Mouse (Mus musculus) embryonic stem cell, embryonic (primary cell): ENCODE measurements around the gene Sart1.

Experiments
- CTCF ChIA-PET, 4 experiments: fragments of 300-600 bp in 2 of 4; fragments of 350-600 bp in 2 of 4; sonication (Branson Sonifier 250); formaldehyde crosslinking; loops; one replicate each; lab custom pipeline; 2022; ENCODE audit warnings: inconsistent platforms in 2 of 4; lab: Charles Lee
- POLR2A ChIA-PET, 4 experiments: fragments of 300-600 bp in 2 of 4; fragments of 350-600 bp in 2 of 4; sonication (Branson Sonifier 250); formaldehyde crosslinking; loops; one replicate each; lab custom pipeline; 2022; ENCODE audit warnings: antibody characterized with exemption in 4 of 4, inconsistent platforms in 1 of 4; lab: Charles Lee

The Sart1 gene

DNA sequence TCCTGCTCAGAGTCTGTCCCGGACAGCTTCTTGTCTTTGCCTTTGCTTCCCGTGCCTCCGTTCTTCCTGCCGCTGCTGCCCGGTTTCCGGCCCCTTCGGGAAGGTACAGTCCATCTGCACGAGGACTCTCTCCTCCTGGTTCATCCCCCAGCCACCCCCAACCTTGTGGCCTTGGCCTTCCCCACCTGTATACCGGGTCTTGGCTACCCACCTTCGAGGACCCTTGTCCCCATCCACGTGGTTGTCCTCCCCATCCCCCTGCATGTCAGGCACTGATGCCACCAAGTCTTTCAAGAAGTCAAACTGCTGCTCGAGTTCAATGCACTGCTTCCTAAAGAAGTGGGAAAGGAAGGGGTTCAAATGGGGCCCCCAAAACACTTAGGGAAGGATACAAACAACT, 35.1 kb upstream of the Sart1 start:
- ChIA-PET CTCF (interaction anchor here in 2 of 4 experiments (0.7 to 3.7 kb wide), 10 partner anchors 8 to 75 kb away, joined by 3 to 21 read pairs (median 6); partner anchors contain the start of genes Ccdc85b (in 1 of the 2), Cst6 (in 1 of the 2), Mus81 (in 1 of the 2) and Sart1 (in 1 of the 2)), POLR2A (interaction anchor here (0.5 to 4.7 kb wide), 60 partner anchors 8 to 622 kb away, joined by 3 to 99 read pairs (median 6); partner anchors contain the start of genes Ccdc85b (in 3 of the 4), Cfl1 (in 3 of the 4), Mus81 (in 3 of the 4) and Banf1 (in 2 of the 4))

DNA sequence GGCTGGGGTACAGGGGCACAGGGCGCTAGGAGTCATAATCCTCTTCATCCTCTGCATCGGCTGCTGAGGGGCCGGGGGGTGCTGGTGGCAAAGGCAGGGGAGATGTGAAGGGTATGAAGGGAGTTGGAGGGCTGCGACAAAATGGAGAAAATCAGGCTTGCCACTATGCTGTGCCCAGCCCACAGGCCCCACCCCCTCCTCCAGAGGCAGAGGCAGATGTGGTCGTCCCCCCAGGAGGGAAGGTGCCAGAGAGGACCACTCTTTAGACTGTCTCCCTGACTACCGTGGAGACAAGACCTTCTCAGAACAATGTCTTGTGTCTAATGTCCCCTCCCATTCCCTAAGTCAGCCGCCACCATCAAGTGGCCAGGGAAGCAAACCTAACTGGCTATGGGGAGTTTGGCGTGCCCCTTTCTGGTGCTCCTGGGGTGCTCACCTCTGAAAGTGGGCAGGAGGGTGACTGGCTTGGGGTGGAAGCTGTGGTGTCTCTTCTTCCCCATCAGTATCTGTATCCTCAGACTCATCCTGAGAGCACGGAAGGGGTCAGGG, 34.5 kb upstream of the Sart1 start:
- POLR2A ChIA-PET, result interaction anchor here in 3 of 4 experiments (0.6 to 4.7 kb wide), 13 partner anchors 10 to 418 kb away, joined by 3 to 43 read pairs (median 14); partner anchors contain the start of genes Banf1 (in 1 of the 3), Ccdc85b (in 1 of the 3), Cfl1 (in 1 of the 3) and Eif1ad (in 1 of the 3)
- CTCF ChIA-PET, result interaction anchor here in 2 of 4 experiments (1.4 to 2.4 kb wide), 2 partner anchors 16 to 65 kb away, joined by 3 to 21 read pairs; partner anchors contain the start of gene Mus81 (in 1 of the 2)

DNA sequence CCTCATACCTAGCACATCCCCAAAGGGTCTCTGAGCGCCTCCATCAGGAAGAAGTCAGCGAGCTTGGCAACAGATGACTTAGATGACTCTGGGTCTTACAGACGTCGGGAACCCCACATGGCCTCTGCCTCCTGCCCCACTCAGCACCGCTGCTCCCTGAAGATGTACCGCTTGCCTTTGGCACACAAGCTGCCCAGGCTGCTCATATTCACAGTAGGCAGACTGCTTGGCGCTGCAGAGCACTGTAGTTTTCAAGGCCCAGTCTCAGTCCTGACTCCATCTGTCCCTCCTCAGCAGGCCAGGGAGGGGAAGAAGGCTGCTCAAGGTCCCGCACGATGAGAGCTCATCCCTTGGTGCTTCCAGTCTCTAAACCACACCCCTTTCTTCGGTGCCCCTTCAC, 33.8 kb upstream of the Sart1 start:
- ChIA-PET POLR2A (interaction anchor here in 3 of 4 experiments (0.5 to 4.7 kb wide), 12 partner anchors 10 to 94 kb away, joined by 3 to 38 read pairs (median 4); partner anchors contain the start of genes Banf1 (in 1 of the 3), Cfl1 (in 1 of the 3), Eif1ad (in 1 of the 3) and Mus81 (in 1 of the 3)), CTCF (interaction anchor here in 2 of 4 experiments (0.8 to 1.4 kb wide), 2 partner anchors 16 to 1253 kb away, joined by 3 to 5 read pairs; no protein-coding TSS in a partner anchor)

DNA sequence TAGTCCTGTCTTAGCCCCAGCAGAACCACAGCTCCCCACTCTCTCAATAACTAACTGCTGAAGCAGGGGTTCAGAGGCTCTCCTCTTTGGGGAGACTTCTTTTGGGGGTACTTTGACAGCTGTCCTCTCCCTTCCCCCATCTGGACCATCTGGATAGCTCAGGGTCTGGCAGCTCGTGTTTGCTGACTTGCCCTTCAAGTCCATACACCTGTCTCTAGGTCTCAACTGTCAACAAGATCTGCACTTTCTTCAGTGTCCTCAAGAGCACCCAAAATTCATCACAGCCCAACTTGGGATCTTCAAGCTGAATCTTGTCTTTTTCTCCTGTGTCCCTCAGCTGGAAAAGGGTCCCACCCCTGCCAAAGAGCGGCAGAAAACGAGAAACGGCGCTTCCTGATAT, 33.3 kb upstream of the Sart1 start:
- ChIA-PET POLR2A (interaction anchor here in 3 of 4 experiments (0.5 to 4.7 kb wide), 12 partner anchors 10 to 746 kb away, joined by 3 to 38 read pairs (median 4); partner anchors contain the start of genes Banf1 (in 1 of the 3), Cfl1 (in 1 of the 3), Eif1ad (in 1 of the 3) and Mus81 (in 1 of the 3)), CTCF (interaction anchor here in 2 of 4 experiments (0.6 to 1.4 kb wide), 3 partner anchors 15 to 1252 kb away, joined by 3 to 5 read pairs (median 3); no protein-coding TSS in a partner anchor)

DNA sequence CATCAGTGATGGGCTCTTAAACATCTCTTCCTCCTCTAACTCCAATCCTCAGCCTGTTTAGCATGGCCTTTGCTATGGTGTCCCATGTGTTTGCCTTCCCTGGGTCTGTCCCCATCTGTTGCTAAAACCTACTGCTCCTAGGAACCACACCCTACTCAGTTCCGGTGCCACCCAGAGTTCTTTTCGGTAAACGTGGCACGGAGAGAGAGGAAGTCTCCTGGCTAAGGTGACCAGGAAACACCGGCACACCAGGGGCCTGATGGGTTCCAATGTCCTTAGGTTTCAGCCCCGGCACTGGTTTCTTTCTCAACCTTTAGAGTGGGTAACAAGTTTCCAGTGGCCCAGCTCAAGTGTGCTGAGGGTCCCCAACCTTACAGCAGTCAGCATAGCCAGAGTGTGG, 32.1 kb upstream of the Sart1 start:
- POLR2A ChIA-PET, result interaction anchor here in 3 of 4 experiments (0.8 to 2.2 kb wide), 7 partner anchors 14 to 67 kb away, joined by 3 to 6 read pairs (median 3); partner anchors contain the start of genes Mus81 (in 2 of the 3), Banf1 (in 1 of the 3), Ccdc85b (in 1 of the 3) and Eif1ad (in 1 of the 3)
- CTCF ChIA-PET, result no interaction called here

DNA sequence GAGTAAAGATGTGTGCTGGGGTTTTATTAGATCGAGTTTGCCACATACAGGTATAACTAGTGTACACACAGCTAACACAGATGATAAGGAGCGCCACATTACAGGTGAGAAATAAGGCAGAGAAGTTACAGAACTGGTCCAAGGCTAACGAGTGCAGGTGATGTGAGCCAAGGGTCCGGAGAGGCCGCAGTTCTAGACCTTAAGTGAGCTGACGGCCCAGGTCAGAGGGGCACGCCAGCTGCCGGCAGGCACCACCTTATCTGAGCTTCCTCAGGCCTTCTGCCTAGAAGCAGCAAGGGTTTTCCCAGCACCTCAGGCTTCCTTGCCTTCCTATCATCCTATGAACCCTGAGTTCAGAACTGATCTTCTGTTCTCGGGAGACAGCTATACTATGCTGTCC, 31.1 kb upstream of the Sart1 start:
- POLR2A ChIA-PET, result interaction anchor here in 3 of 4 experiments (0.6 to 2.2 kb wide), 7 partner anchors 8 to 70 kb away, joined by 3 to 6 read pairs (median 3); partner anchors contain the start of genes Ccdc85b (in 1 of the 3) and Cfl1 (in 1 of the 3)
- CTCF ChIA-PET, result interaction anchor here in 2 of 4 experiments (0.6 to 1.0 kb wide), 4 partner anchors 40 to 199 kb away, joined by 3 to 4 read pairs (median 3); partner anchors contain the start of genes Fibp (in 1 of the 2) and Sf3b2 (in 1 of the 2)

DNA sequence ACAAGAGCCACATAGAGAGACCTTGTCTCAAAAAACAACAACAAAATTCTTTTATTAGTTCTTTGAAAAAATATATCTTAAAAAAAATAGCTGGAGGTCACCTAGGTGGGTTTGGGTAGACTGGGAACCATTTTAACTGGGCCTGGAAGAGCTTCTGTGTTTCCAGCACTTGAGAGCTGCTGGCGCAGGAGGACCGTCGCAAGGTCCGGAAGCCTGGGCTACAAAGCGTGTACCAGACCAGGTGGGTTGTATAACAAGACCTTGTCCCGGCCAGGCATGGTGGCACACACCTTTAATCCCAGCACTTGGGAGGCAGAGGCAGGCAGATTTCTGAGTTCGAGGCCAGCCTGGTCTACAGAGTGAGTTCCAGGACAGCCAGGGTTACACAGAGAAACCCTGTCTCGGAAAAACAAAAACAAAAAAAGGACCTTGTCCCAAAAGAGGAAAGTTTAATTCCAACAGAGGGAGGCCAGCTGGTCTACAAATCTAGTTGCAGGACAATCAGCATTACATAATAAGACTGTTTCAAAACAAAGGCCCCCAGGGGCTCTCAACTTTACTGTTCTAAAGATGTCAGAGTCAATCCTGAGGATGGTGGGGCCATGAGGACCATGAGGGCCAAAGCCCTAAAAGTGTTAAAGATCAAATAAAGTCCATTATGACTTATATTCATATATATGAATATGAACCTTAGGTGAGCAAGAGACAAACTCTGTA, 30.4 kb upstream of the Sart1 start:
- ChIA-PET CTCF (interaction anchor here in 1 of 4 experiments (1.0 kb wide), 1 partner anchor 41 kb away, joined by 4 read pairs; the partner anchor contains the start of gene Fibp), POLR2A (interaction anchor here in 3 of 4 experiments (0.6 to 2.2 kb wide), 12 partner anchors 8 to 123 kb away, joined by 3 to 6 read pairs (median 4); partner anchors contain the start of genes Cfl1 (in 1 of the 3), Fibp (in 1 of the 3), Sf3b2 (in 1 of the 3) and Tsga10ip (in 1 of the 3))

DNA sequence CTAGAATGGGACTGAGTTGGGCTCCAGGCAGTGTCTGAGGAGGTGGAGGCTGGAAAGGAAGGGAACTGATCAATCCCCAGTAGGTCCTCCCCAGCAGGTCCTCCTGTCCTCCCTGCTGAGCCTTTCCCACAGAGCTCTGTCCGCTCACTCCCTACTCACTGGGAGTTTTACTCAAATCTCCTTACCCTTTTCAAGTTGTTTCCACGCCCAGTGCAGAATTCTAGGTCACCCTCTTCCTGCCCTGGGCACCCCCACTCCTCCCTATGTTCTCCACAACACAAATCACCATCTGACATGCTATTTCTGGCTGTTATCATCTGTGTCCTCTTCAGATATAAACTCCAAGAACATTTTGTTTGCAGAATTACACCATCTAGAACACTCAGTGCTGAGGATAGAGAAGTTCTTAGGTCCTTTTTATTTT, 26.0 kb upstream of the Sart1 start:
- POLR2A ChIA-PET, result interaction anchor here in 3 of 4 experiments (0.7 to 4.7 kb wide), 7 partner anchors 10 to 19 kb away, joined by 3 to 27 read pairs (median 10); partner anchors contain the start of genes Drap1 (in 3 of the 3) and AI837181 (in 2 of the 3)
- CTCF ChIA-PET, result interaction anchor here in 2 of 4 experiments (0.5 to 1.7 kb wide), 3 partner anchors 10 to 95 kb away, joined by 4 to 7 read pairs (median 4); partner anchors contain the start of gene Tsga10ip (in 1 of the 2)

DNA sequence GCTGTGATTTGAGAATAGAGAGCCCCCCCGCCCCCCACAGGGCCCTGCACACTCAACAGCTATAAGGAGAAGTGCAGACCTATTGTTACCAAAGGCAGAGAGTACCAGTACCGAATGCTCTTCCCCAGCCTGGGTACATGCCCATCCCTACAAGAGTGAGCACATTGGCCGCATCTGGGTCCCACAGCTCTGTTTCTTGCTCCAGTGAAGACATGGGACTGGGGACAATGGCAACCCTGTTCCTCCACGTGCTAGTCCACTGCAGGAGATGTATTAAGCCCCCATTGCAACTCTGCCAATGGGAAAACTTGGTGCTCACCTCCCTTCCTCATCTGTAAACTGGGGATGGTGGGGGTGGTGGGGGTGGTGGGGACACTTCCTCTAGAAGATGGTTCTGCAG, 25.3 kb upstream of the Sart1 start:
- CTCF ChIA-PET, result interaction anchor here in 1 of 4 experiments (0.9 kb wide), 1 partner anchor 14 kb away, joined by 3 read pairs; no protein-coding TSS in a partner anchor
- POLR2A ChIA-PET, result interaction anchor here in 2 of 4 experiments (1.0 to 4.7 kb wide), 4 partner anchors 10 to 19 kb away, joined by 3 to 27 read pairs (median 19); partner anchors contain the start of genes AI837181 (in 2 of the 2) and Drap1 (in 2 of the 2)

DNA sequence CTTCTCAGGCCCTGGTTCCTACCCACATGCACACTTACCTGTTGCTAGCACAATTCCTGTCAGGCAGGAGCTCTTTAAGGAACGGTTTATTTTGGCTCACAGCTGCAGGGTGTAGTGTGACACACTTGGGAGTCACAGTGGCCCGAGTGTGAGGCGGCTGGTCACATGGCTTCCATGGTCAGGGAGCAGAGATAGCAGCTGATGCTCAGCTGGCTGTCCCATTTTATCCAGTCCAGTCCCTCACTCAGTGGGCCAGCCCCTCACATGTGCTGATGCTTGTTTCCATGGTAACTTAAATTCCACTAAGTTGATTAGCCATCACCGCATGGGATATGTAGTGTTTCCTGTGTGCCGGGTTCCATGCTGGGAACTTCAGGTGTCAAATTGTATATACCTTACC, 23.5 kb upstream of the Sart1 start:
- CTCF ChIA-PET, result interaction anchor here in 1 of 4 experiments (1.8 to 1.9 kb wide), 2 partner anchors 12 kb away, joined by 5 to 7 read pairs; partner anchors contain the start of genes AI837181 and Drap1
- POLR2A ChIA-PET, result interaction anchor here in 3 of 4 experiments (0.6 to 4.7 kb wide), 8 partner anchors 8 to 77 kb away, joined by 3 to 25 read pairs (median 4); partner anchors contain the start of genes AI837181 (in 3 of the 3), Drap1 (in 3 of the 3), Banf1 (in 1 of the 3) and Mus81 (in 1 of the 3)

DNA sequence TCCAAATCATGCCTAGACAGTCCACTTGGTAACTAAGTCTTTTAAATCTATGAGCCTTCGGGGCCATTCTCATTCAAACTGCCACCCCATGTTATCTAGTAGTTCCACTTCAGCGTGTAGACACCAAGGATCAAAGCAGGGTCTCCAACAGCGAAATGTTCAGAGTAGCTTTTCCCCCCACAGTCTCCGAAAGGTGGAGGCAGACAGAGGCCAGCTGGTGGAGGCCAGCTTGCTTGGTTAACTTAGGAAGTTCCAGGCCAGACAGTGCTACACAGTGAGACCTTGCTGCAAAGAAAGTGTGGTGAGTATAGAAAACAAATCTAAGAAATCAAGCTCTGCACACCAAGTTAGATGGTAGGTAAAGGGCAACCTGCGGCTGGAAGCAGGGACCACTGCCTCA, 22.1 kb upstream of the Sart1 start:
- POLR2A ChIA-PET, result interaction anchor here in 3 of 4 experiments (1.0 to 4.7 kb wide), 7 partner anchors 9 to 14 kb away, joined by 3 to 25 read pairs (median 4); partner anchors contain the start of genes AI837181 (in 2 of the 3) and Drap1 (in 2 of the 3)
- CTCF ChIA-PET, result interaction anchor here in 2 of 4 experiments (0.7 to 1.9 kb wide), 3 partner anchors 10 to 50 kb away, joined by 3 to 7 read pairs (median 5); partner anchors contain the start of genes AI837181 (in 1 of the 2) and Drap1 (in 1 of the 2)

DNA sequence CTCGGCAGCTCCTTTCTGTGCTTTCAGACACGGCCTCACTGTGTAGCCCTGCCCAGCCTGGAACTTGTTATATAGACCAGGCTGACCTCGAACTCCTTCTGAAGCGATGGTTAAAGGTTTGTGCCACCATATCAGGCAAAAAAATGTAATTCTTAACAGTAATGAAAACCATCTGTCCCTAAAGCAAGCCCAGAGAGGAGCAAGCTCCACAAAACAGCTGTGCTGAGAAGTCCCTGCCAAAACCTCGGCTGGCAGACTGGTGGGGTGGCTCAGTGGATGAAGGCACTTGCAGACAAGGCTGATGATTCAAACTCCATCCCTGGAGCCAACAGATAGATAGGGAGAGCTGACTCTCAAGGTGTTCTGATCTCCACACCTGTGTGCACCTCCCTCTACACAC, 20.6 kb upstream of the Sart1 start:
- CTCF ChIA-PET, result interaction anchor here in 3 of 4 experiments (0.6 to 2.1 kb wide), 7 partner anchors 9 to 300 kb away, joined by 3 to 7 read pairs (median 3); partner anchors contain the start of gene Mus81 (in 1 of the 3)
- POLR2A ChIA-PET, result interaction anchor here in 3 of 4 experiments (0.6 to 3.1 kb wide), 21 partner anchors 8 to 1151 kb away, joined by 3 to 26 read pairs (median 5); partner anchors contain the start of genes AI837181 (in 3 of the 3), Drap1 (in 3 of the 3), Mus81 (in 2 of the 3) and Banf1 (in 1 of the 3)

DNA sequence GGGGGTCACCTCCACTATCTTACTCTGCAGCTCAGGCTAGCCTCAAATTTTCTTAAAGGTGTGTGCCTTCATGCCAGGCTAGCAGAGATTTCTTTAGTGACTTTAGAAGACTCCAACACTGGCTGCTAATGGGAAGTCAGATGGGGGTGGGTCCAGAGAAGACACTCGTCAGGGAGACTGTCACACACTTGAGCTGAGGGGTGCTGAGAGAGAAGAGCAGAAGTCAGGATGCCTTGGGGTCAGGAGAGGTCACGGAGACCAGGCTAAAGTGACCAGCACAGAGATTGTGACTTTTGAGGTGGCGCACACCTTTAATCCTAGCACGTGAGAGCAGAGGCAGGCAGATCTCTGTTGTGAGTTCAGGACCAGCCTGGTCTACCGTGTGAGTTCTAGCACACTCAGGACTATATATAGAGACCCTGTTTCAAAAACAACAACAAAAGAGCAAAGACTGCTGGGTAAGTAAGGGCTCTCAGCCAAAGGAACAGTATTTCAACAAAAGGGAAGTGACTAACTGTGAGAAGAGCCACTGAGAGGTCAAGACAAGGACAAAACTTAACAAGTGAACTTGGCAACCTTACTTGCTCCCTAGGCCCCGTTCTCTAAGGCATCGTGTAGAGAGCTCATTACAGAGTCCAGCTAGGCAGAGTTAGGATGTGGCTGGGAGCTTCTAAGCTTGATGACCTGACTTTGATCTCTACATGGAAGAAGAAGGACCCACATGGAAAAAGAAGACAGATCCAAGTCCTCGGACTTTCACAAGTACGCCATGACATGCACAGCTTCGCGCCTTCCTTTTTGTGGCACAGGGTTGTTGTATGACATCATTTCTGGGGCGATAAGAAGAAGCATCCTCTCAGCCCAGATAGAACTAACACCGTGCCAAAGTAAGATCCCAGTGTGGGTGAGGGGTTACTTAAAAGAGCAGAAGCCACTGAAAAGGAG, 19.8 kb upstream of the Sart1 start:
- CTCF ChIA-PET, result interaction anchor here in 3 of 4 experiments (0.6 to 2.1 kb wide), 14 partner anchors 8 to 358 kb away, joined by 3 to 7 read pairs (median 5); partner anchors contain the start of genes Mus81 (in 1 of the 3), Rin1 (in 1 of the 3) and Sart1 (in 1 of the 3)
- POLR2A ChIA-PET, result interaction anchor here in 3 of 4 experiments (0.6 to 3.1 kb wide), 31 partner anchors 8 to 1150 kb away, joined by 3 to 26 read pairs (median 5); partner anchors contain the start of genes AI837181 (in 3 of the 3), Drap1 (in 3 of the 3), Banf1 (in 2 of the 3) and Eif1ad (in 2 of the 3)

DNA sequence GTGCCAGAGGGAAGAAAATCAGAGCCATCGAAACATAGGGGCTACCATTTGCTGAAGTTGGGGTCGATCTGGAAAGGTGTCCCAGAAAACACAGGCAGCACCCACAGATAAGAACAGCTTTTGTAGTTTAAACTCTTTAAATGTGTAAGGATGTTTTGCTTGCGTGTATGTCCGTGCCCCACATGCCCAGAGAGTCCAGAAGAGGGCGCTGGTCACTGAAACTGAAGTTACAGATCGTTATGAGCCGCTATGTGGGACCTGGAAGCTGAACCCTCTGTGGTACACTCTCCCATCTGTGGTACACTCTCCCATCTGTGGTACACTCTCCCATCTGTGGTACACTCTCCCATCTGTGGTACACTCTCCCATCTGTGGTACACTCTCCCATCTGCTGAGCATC, 18.6 kb upstream of the Sart1 start:
- ChIA-PET POLR2A (interaction anchor here in 3 of 4 experiments (0.6 to 3.1 kb wide), 28 partner anchors 9 to 424 kb away, joined by 3 to 26 read pairs (median 4); partner anchors contain the start of genes AI837181 (in 3 of the 3), Drap1 (in 3 of the 3), Banf1 (in 2 of the 3) and Eif1ad (in 2 of the 3)), CTCF (interaction anchor here (0.5 to 2.1 kb wide), 25 partner anchors 9 to 357 kb away, joined by 3 to 10 read pairs (median 4); partner anchors contain the start of genes Drap1 (in 2 of the 4), Sart1 (in 2 of the 4), AI837181 (in 1 of the 4) and Ccdc85b (in 1 of the 4))
